Mouse (Mus musculus): ENCODE measurements around the gene Calm1.

DNA sequence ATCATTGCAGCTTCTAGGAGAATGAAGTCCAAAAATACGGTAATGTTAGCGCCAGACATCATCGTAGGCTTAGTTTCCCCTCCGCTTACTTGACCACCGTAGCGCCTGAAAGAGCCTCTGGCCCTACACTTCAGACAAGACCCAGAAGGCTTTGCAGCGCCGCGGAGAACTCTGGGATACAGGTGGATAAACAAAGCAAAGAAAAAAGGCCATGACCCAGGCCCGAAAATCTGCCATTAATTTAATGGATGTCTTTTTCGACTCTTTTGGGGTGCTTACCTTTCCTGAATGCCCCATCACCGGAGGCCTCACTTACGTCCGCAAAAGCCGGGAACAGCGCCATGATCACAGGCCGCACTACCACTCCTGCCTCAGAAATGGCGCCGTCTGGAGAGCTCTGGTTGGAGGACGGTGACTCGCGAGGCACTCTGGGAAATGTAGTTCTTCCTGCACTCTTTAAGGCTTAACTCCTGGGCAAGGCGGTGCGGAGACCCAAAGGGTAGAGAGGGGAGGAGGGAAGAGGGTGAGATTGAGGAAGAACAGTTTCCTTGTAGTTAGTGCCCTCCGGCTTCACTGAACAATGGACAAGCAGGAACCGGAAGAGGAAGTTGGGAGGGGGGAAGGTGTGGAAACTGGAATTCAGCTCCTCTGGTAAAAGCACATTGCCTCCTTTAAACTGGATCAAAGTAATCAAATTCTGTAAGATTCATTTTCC lies 39.8 kb upstream of the Calm1 start, which contains the start of gene Nrde2:
- TF ChIP-seq CTCF (IDR thresholded peaks at IDR 0.05; ENCODE audit: borderline replicate concordance, insufficient read depth, low read length) (no peak), POLR2A (IDR thresholded peaks at IDR 0.05; ENCODE audit: low read depth, low read length) (peak; percentile 91)
